Mouse (Mus musculus): ENCODE measurements around the gene Mvp. TPM values are rescaled to one million over a fixed set of nuclear protein-coding genes. Genes with fewer than 3 reads are reported as not detected.

Mvp gene
- total RNA-seq, 2 experiments from 2014 or later, result 4.4 to 4.5 TPM

GRCm38 (mm10) chr7:127008239-127009019, 6.0 kb downstream of the Mvp start:
- intact Hi-C loops (cut with DNase I), result no loop called here
- peak in 1 of 2 experiments; percentile 65 for DNase-seq (ENCODE audit: extremely low spot score in 1 of 2, low spot score in 2 of 2)

DNA sequence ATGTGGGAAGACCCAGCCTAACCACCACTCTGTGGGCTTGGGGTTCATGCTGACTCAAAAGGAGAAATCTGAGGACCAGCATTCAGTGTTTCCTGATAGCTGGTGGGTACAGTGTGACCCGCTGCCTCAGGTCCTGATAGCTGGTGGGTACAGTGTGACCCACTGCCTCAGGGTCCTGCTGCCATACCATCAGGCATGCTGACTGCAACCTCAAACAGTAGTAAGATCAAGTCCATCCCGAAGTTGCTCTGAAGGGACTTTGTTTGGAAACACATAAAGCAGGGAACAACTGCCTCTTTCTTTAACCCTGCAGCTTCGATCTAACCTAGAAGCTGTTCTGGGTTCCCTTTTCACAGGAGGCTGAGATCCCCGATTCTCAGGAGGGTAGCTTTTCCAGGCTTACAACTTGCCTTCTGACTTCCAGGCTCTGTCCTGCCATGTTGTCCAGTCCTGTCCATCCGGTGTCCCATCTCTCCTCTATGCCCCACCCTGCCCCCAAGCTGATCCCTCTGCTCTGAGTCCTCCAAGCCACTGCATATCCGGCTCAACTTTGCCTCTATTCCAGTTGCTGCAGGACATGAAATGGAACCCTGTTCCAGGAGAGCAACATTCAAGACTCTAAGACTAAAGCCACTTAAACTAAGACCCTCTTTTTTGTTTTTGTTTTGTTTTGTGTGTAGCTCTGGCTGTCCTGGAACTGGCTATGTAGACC, 7.0 kb downstream of the Mvp start:
- DNase-seq (ENCODE audit: extremely low spot score in 1 of 2, low spot score in 2 of 2), result no peak
- intact Hi-C loops (cut with DNase I), result no loop called here

DNA sequence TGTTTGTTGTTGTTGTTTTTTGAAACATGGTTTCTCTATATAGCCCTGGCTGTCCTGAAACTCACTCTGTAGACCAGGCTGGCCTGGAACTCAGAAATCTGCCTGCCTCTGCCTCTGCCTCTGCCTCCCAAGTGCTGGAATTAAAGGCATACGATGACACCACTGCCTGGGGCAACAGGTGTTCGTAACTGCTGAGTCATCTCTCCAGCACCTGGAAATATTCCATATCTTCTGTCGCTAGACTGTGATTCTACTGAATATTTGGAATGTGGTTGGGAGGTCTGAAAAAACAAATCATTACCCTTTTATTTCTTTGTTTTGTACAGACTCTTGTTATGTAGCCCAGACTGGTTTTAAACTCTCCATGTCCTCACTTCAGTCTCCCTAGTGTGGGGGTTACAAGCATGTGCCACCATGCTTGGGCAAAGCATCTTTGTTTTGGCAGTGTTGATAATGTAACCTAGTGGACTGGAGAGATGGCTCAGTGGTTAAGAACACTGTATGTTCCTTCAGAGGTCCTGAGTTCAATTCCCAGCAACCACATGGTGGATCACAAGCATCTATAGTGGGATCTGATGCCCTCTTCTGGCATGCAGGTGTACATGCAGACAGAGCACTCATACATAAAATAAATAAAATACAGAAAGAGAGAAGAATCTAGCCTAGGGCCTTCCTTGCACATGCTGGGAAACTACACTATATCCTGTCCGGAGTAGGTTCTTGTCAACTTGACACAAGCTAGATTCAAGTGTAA, 10.1 kb downstream of the Mvp start:
- DNase-seq (ENCODE audit: extremely low spot score in 1 of 2, low spot score in 2 of 2), result no peak
- intact Hi-C loops (cut with DNase I), result no loop called here

DNA sequence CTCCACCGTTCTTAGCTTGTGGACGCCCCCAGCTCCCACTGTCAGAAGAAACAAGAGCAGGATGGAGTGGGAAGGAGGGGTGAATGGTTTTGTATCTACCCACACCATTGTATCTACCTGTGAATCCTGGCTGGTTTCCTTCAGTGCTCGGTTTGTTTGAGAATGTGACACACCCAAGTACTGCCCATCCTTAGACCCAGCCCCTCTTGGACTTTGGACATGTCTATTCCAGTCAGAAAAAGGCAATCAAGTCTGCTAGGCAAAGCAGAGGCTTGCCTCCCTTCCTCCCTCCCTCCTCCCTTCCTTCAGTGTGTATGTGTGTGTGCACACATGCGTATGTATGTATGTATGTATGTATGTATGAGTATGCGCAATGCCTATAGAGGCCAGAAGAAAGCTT, 10.8 kb downstream of the Mvp start:
- DNase-seq (ENCODE audit: extremely low spot score in 1 of 2, low spot score in 2 of 2), result no peak
- intact Hi-C loops (cut with DNase I), result no loop called here

- no peak for DNase-seq (ENCODE audit: extremely low spot score in 1 of 2, low spot score in 2 of 2)
- intact Hi-C loops (cut with DNase I), result no loop called here
Measured at GRCm38 (mm10) chr7:126999568-126999967, 14.9 kb downstream of the Mvp start.

GRCm38 (mm10) chr7:126996449-126996848, 18.0 kb downstream of the Mvp start:
- intact Hi-C loops (cut with DNase I), result no loop called here
- DNase-seq (ENCODE audit: extremely low spot score in 1 of 2, low spot score in 2 of 2), result no peak

GRCm38 (mm10) chr7:126988816-126989215, 25.6 kb downstream of the Mvp start:
- no peak for DNase-seq (ENCODE audit: extremely low spot score in 1 of 2, low spot score in 2 of 2)
- intact Hi-C loops (cut with DNase I), result no loop called here

DNA sequence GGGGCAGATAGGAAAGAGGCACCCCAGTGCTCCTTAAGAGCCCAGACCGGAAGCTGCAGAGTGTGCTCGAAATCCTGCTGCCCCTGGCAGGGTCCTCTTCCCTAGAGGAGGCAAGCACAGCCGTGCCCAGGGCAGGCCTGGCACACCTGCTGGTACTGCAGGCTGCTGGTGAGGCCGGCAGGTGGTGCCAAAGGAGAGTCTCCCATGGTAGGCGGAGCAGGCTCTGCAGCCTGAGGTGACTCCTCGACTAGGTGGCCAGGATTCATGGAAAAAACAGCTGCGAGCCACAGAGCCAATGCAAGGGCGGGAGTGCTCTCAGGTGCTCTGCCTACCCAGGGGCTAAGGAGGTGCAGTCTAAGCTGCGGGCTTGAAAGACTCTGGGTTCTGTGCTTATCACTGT, 28.1 kb downstream of the Mvp start:
- peak in 1 of 2 experiments; percentile 61 for DNase-seq (ENCODE audit: extremely low spot score in 1 of 2, low spot score in 2 of 2)
- intact Hi-C loops (cut with DNase I), result no loop called here

GRCm38 (mm10) chr7:126984667-126985444, 29.6 kb downstream of the Mvp start:
- DNase-seq (ENCODE audit: extremely low spot score in 1 of 2, low spot score in 2 of 2), result no peak
- intact Hi-C loops (cut with DNase I), result no loop called here

GRCm38 (mm10) chr7:126983113-126983512, 31.3 kb downstream of the Mvp start:
- intact Hi-C loops (cut with DNase I), result no loop called here

GRCm38 (mm10) chr7:126982054-126982453, 32.4 kb downstream of the Mvp start:
- intact Hi-C loops (cut with DNase I), result no loop called here
- DNase-seq (ENCODE audit: extremely low spot score in 1 of 2, low spot score in 2 of 2), result no peak

More at GRCm38 (mm10) chr7:126983113-126983512, 31.3 kb downstream of the Mvp start:
- no peak for DNase-seq (ENCODE audit: extremely low spot score in 1 of 2, low spot score in 2 of 2)

DNA sequence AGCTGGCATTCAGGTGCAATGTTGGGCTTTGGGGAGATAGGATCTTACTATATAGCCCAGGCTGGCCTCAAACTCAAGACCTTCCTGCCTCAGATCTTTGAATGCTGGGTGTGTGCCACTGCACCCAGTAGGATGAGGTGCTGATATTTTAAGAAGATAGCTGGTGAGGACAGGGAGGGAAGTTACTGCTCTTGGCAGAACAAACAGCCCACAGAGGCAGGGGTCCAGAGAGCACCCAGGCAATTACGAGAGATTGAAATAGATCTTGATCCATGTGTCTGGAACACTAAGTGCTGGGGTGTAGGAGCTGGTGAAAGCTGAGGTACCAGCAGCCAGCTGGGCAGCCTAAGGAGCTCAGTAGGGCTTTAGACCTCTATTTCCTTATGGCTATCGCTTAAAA, 32.8 kb downstream of the Mvp start:
- no peak for DNase-seq (ENCODE audit: extremely low spot score in 1 of 2, low spot score in 2 of 2)
- intact Hi-C loops (cut with DNase I), result no loop called here

GRCm38 (mm10) chr7:126978841-126979240, 35.6 kb downstream of the Mvp start:
- DNase-seq (ENCODE audit: extremely low spot score in 1 of 2, low spot score in 2 of 2), result no peak
- intact Hi-C loops (cut with DNase I), result loop anchor here (5.0 kb wide), 1 partner anchor 38 kb away; the partner anchor contains the start of genes Pagr1a and Pagr1b

DNA sequence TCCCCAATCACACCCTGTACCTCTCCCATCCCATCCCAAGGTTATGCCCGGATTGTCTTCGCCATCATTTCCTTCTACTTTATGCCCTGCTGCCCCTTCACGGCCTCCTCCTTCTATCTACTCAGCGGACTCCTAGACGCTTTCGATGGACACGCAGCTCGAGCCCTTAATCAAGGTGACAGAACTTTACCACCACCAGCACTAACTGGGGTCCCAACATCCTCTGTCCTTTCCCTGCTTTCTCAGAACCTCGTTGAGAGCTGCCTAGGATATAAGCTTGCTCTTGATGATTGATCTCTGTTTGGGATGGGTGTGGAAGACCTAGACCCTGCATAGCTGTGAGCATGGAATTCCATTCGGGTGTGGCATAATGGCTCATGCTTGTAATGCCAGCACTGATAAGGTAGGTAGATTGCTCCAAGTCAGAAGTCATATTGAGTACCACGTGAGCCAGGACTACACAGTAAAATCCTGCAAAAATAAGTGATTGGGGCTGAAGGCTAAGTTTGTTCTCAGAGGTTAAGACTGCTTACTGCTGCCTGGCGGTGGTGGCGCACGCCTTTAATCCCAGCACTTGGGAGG, 37.5 kb downstream of the Mvp start:
- DNase-seq (ENCODE audit: extremely low spot score in 1 of 2, low spot score in 2 of 2), result no peak
- intact Hi-C loops (cut with DNase I), result loop anchor here (5.0 kb wide), 1 partner anchor 40 kb away; the partner anchor contains the start of genes Pagr1a and Pagr1b

GRCm38 (mm10) chr7:126975950-126976866, 38.2 kb downstream of the Mvp start, which contains the start of gene Cdiptos:
Gene Cdiptos, minus strand, starts transcription at chr7:126976098.
- intact Hi-C loops (cut with DNase I), result loop anchor here (5.0 kb wide), 1 partner anchor 41 kb away; the partner anchor contains the start of genes Pagr1a and Pagr1b
- DNase-seq (ENCODE audit: extremely low spot score in 1 of 2, low spot score in 2 of 2), result peak; percentile 93 to 98

- intact Hi-C loops (cut with DNase I), result loop anchor here (5.0 kb wide), 1 partner anchor 42 kb away; the partner anchor contains the start of genes Pagr1a and Pagr1b
- DNase-seq (ENCODE audit: extremely low spot score in 1 of 2, low spot score in 2 of 2), result no peak
Measured at GRCm38 (mm10) chr7:126975893-126975949, 38.7 kb downstream of the Mvp start, which contains the start of gene Cdipt. Gene Cdipt, plus strand, starts transcription at chr7:126975914.

GRCm38 (mm10) chr7:126975493-126975892, 38.9 kb downstream of the Mvp start:
- DNase-seq (ENCODE audit: extremely low spot score in 1 of 2, low spot score in 2 of 2), result no peak
- intact Hi-C loops (cut with DNase I), result loop anchor here (5.0 kb wide), 1 partner anchor 42 kb away; the partner anchor contains the start of genes Pagr1a and Pagr1b

- DNase-seq (ENCODE audit: extremely low spot score in 1 of 2, low spot score in 2 of 2), result no peak
- intact Hi-C loops (cut with DNase I), result no loop called here
Measured at GRCm38 (mm10) chr7:126967361-126967760, 47.1 kb downstream of the Mvp start.
